Comparison of ENCODE assay signal across 13 mouse cellular contexts in genomic region chr2:125973207-125973606, GRCm38 (mm10).
DNase-seq lines count a peak whose midpoint lies in the region; ATAC-seq and TF ChIP-seq lines count a peak whose summit lies in the region.
"Had no signal": no experiment of that assay in that cellular context is flagged by ENCODE, and none has a peak within 500 bp of the region (broad histone marks: within the 10 kb centered on the region; RNA-seq: fewer than 3 reads in every experiment).

No protein-coding gene starts in this region.

- no peaks in the 10 kb centered on the region for H3K27me3 ChIP-seq in lung, embryonic 14.5 days (ENCODE audit: insufficient read depth, low read length)
- H3K27me3 ChIP-seq in intestine, embryonic 15.5 days (replicated peaks), result no peaks in the 10 kb centered on the region
- no peaks in the 10 kb centered on the region for H3K27me3 ChIP-seq in limb, embryonic 15.5 days
- H3K27me3 ChIP-seq in midbrain, embryonic 10.5 days (ENCODE audit: low read depth, poor library complexity, severe bottlenecking), result no peaks in the 10 kb centered on the region
- H3K27me3 ChIP-seq: heart, embryonic 12.5 days; hindbrain, embryonic 12.5 days had no signal

- no peaks in the 10 kb centered on the region for H3K36me3 ChIP-seq in lung, embryonic 14.5 days (ENCODE audit: insufficient read depth)
- H3K36me3 ChIP-seq in intestine, embryonic 15.5 days, result no peaks in the 10 kb centered on the region
- no peaks in the 10 kb centered on the region for H3K36me3 ChIP-seq in limb, embryonic 15.5 days
- H3K36me3 ChIP-seq in midbrain, embryonic 10.5 days, result peaks cover 4% of the 10 kb centered on the region; the same call in 1 of the 2 replicates

- no peak overlapping the region for H3K4me3 ChIP-seq in lung, embryonic 14.5 days (ENCODE audit: low read depth, low read length)
- H3K4me3 ChIP-seq in intestine, embryonic 15.5 days (replicated peaks), result no peak overlapping the region
- no peak overlapping the region for H3K4me3 ChIP-seq in limb, embryonic 15.5 days
- no peak overlapping the region for H3K4me3 ChIP-seq in midbrain, embryonic 10.5 days
- H3K4me3 ChIP-seq: heart, embryonic 12.5 days; hindbrain, embryonic 12.5 days had no signal

- H3K27ac ChIP-seq in lung, embryonic 14.5 days (ENCODE audit: low read depth), result no peak overlapping the region
- no peak overlapping the region for H3K27ac ChIP-seq in intestine, embryonic 15.5 days
- H3K27ac ChIP-seq in limb, embryonic 15.5 days, result 0 out of 2 replicates have a peak overlapping the region, but pooled peaks have one; percentile 3
- H3K27ac ChIP-seq in midbrain, embryonic 10.5 days (replicated peaks), result no peak overlapping the region

- WGBS in lung, embryonic 14.5 days, result 23% methylated on average over 6 of the region's 6 CpGs
- 39% methylated on average over 6 of the region's 6 CpGs for WGBS in intestine, embryonic 15.5 days
- 40% methylated on average over 6 of the region's 6 CpGs for WGBS in limb, embryonic 15.5 days
- WGBS in midbrain, embryonic 10.5 days, result 73% methylated on average over 6 of the region's 6 CpGs

- peak; percentile 52 for DNase-seq in lung, embryonic 14.5 days
- no peak for DNase-seq in lung, adult 18-20 months
- DNase-seq in embryo, embryonic 11.5 days (ENCODE audit: low read depth, low spot score), result peak; percentile 17
- no peak for DNase-seq in urinary bladder, postnatal 25 days (ENCODE audit: low spot score)
- DNase-seq in midbrain, embryonic 10.5 days (ENCODE audit: low spot score), result no peak
- no peak for DNase-seq in thymus, adult 18-20 months
- DNase-seq: cerebellum, adult 18-20 months; lung, postnatal 10 days; right cerebral cortex, postnatal 25 days had no signal

- no peak overlapping the region for H3K4me2 ChIP-seq in lung, embryonic 14.5 days
- no peak overlapping the region for H3K4me2 ChIP-seq in intestine, embryonic 15.5 days (replicated peaks)
- H3K4me2 ChIP-seq in limb, embryonic 15.5 days, result no peak overlapping the region
- H3K4me2 ChIP-seq: heart, embryonic 12.5 days; hindbrain, embryonic 12.5 days had no signal

- H3K9me3 ChIP-seq in lung, embryonic 14.5 days (ENCODE audit: low read depth, low read length), result no peaks in the 10 kb centered on the region
- no peaks in the 10 kb centered on the region for H3K9me3 ChIP-seq in intestine, embryonic 15.5 days
- H3K9me3 ChIP-seq in limb, embryonic 15.5 days, result no peaks in the 10 kb centered on the region
- no peaks in the 10 kb centered on the region for H3K9me3 ChIP-seq in midbrain, embryonic 10.5 days (replicated peaks)
- H3K9me3 ChIP-seq: heart, embryonic 12.5 days; hindbrain, embryonic 12.5 days had no signal

- peak; percentile 69 for ATAC-seq in lung, embryonic 14.5 days (ENCODE audit: insufficient read depth)
- peak; percentile 65; the same call in 1 of the 2 replicates for ATAC-seq in intestine, embryonic 15.5 days
- no peak for ATAC-seq in limb, embryonic 15.5 days (ENCODE audit: insufficient number of reproducible peaks, low FRiP score, low TSS enrichment, low read depth)

- no peaks in the 10 kb centered on the region for H3K4me1 ChIP-seq in lung, embryonic 14.5 days (ENCODE audit: insufficient read depth)
- no peaks in the 10 kb centered on the region for H3K4me1 ChIP-seq in intestine, embryonic 15.5 days (replicated peaks)
- peaks cover 9% of the 10 kb centered on the region for H3K4me1 ChIP-seq in limb, embryonic 15.5 days
- no peaks in the 10 kb centered on the region for H3K4me1 ChIP-seq in midbrain, embryonic 10.5 days
- H3K4me1 ChIP-seq: hindbrain, embryonic 12.5 days had no signal

- TF ChIP-seq CTCF in lung, embryonic 14.5 days (IDR thresholded peaks at IDR 0.05; ENCODE audit: low read depth), result no peak

- no peak overlapping the region for H3K9ac ChIP-seq in lung, embryonic 14.5 days
- H3K9ac ChIP-seq in intestine, embryonic 15.5 days, result no peak overlapping the region
- no peak overlapping the region for H3K9ac ChIP-seq in limb, embryonic 15.5 days
- H3K9ac ChIP-seq: heart, embryonic 12.5 days; hindbrain, embryonic 12.5 days had no signal

Comparison
In these comparisons a context has a peak if more than half of its experiments do, and no peak if none do; other contexts are left out.
1. DNase-seq: peak in lung, embryonic 14.5 days (single experiment) and embryo, embryonic 11.5 days (single experiment); none in lung, adult 18-20 months (0 of 2), urinary bladder, postnatal 25 days (single experiment), midbrain, embryonic 10.5 days (single experiment) and thymus, adult 18-20 months (0 of 2).